Mouse (Mus musculus) gonadal fat pad, adult 2 months (tissue): ENCODE data around the gene Cadps2. TPM values are rescaled to one million over a fixed set of nuclear protein-coding genes. Genes with fewer than 3 reads are reported as not detected.

Experiments used
- DNase-seq: peaks from one replicate; pipeline ENCODE4 v3.0.0-alpha.2; 2012; ENCODE audit warnings: low read depth
- polyA plus RNA-seq: library from polyadenylated mRNA; depleted of rRNA; stranded (reverse); fragments of >200 nt; gene quantifications from 2 replicates; pipeline ENCODE4 v1.2.3, GENCODE M21; 2012

Cadps2 gene
- polyA plus RNA-seq, 1 experiment = 2.6 TPM

GRCm38 (mm10) chr6:23549874-23550273 is 289.3 kb downstream of the Cadps2 start:
- DNase-seq = no peak

- no peak for DNase-seq
These were observed 315.5 kb downstream of the Cadps2 start for GRCm38 (mm10) chr6:23523710-23524109.

- DNase-seq = no peak
These were observed 316.7 kb downstream of the Cadps2 start for GRCm38 (mm10) chr6:23522556-23522955.

GRCm38 (mm10) chr6:23498611-23499010 is 340.6 kb downstream of the Cadps2 start:
- no peak for DNase-seq

GRCm38 (mm10) chr6:23491804-23492203 is 347.4 kb downstream of the Cadps2 start:
- no peak for DNase-seq

GRCm38 (mm10) chr6:23490431-23490830 is 348.8 kb downstream of the Cadps2 start:
- DNase-seq = no peak

GRCm38 (mm10) chr6:23489046-23489445 is 350.2 kb downstream of the Cadps2 start:
- DNase-seq = no peak

GRCm38 (mm10) chr6:23472686-23473085 is 366.5 kb downstream of the Cadps2 start:
- DNase-seq = no peak

- DNase-seq = no peak
These were observed 367.4 kb downstream of the Cadps2 start for GRCm38 (mm10) chr6:23471830-23472229.

- DNase-seq = no peak
These were observed 371.3 kb downstream of the Cadps2 start for GRCm38 (mm10) chr6:23467885-23468284.

- no peak for DNase-seq
These were observed 376.5 kb downstream of the Cadps2 start for GRCm38 (mm10) chr6:23462600-23463280.

GRCm38 (mm10) chr6:23457748-23458147 is 381.5 kb downstream of the Cadps2 start:
- DNase-seq = no peak

- DNase-seq = no peak
These were observed 385.3 kb downstream of the Cadps2 start for GRCm38 (mm10) chr6:23453907-23454306.

GRCm38 (mm10) chr6:23439897-23440296 is 399.3 kb downstream of the Cadps2 start:
- no peak for DNase-seq

- no peak for DNase-seq
These were observed 428.8 kb downstream of the Cadps2 start for GRCm38 (mm10) chr6:23410256-23411049.

GRCm38 (mm10) chr6:23394131-23394530 is 445.1 kb downstream of the Cadps2 start:
- no peak for DNase-seq

- DNase-seq = no peak
These were observed 446.5 kb downstream of the Cadps2 start for GRCm38 (mm10) chr6:23392711-23393110.

- no peak for DNase-seq
These were observed 452.5 kb downstream of the Cadps2 start for GRCm38 (mm10) chr6:23386711-23387110.

- no peak for DNase-seq
These were observed 456.2 kb downstream of the Cadps2 start for GRCm38 (mm10) chr6:23383004-23383347.

- DNase-seq = no peak
These were observed 456.8 kb downstream of the Cadps2 start for GRCm38 (mm10) chr6:23382283-23383003.

GRCm38 (mm10) chr6:23376327-23376726 is 462.9 kb downstream of the Cadps2 start:
- no peak for DNase-seq

- no peak for DNase-seq
These were observed 477.3 kb downstream of the Cadps2 start for GRCm38 (mm10) chr6:23361842-23362451.
